Comparison of ENCODE assay signal across 15 mouse cellular contexts in the genomic region with DNA sequence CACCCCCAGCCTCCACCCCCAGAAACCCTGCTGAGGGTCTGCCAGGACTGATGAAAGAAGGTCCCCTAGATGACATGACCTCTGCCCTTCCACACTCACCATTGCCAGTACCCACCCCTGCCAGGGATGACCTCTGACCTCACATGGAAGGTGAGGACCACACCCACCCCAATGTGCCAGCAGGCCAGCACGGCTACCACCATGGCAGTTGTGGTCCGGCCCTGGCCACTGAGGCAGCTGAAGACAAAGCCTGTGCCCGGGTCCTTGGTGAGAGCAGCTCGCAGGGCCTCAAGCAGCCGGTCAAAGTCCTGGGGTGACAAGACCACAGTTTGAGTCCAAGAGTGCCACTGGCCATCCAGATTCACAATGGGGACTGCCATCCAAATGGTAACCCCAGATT. TPM values are rescaled to one million over a fixed set of nuclear protein-coding genes. Genes with fewer than 3 reads are reported as not detected.
"Had no signal": no experiment of that assay in that cellular context is flagged by ENCODE, and none has a peak within 500 bp of the region (broad histone marks: within the 10 kb centered on the region; RNA-seq: fewer than 3 reads in every experiment).

No protein-coding gene starts in this region.

- H3K9me3 ChIP-seq: liver, embryonic 15.5 days; lung, embryonic 15.5 days; megakaryocyte, embryonic 14.5 days; midbrain, embryonic 12.5 days; midbrain, embryonic 15.5 days; neural tube, embryonic 12.5 days; stomach, embryonic 15.5 days had no signal

- H3K27me3 ChIP-seq: liver, embryonic 15.5 days; lung, embryonic 15.5 days; midbrain, embryonic 12.5 days; midbrain, embryonic 15.5 days; neural tube, embryonic 12.5 days; stomach, embryonic 15.5 days had no signal

- H3K27ac ChIP-seq: liver, embryonic 15.5 days; lung, embryonic 15.5 days; macrophage; midbrain, embryonic 12.5 days; midbrain, embryonic 15.5 days; neural tube, embryonic 12.5 days; stomach, embryonic 15.5 days; stomach, postnatal 0 days had no signal

- H3K4me3 ChIP-seq: liver, embryonic 15.5 days; lung, embryonic 15.5 days; megakaryocyte, embryonic 14.5 days; midbrain, embryonic 12.5 days; midbrain, embryonic 15.5 days; neural tube, embryonic 12.5 days; stomach, embryonic 15.5 days had no signal

- H3K4me2 ChIP-seq: liver, embryonic 15.5 days; lung, embryonic 15.5 days; midbrain, embryonic 12.5 days; midbrain, embryonic 15.5 days; neural tube, embryonic 12.5 days; stomach, embryonic 15.5 days had no signal

- H3K36me3 ChIP-seq: liver, embryonic 15.5 days; midbrain, embryonic 12.5 days; midbrain, embryonic 15.5 days; neural tube, embryonic 12.5 days had no signal

- H3K9ac ChIP-seq: liver, embryonic 15.5 days; liver, postnatal 0 days; lung, embryonic 15.5 days; midbrain, embryonic 12.5 days; midbrain, embryonic 15.5 days; neural tube, embryonic 12.5 days; stomach, embryonic 15.5 days had no signal

RNA-seq across cellular contexts. Expression of a gene that starts 42.3 kb away (rescaled TPM):
- total RNA-seq: megakaryocyte progenitor cell, adult 5-6 weeks; neutrophil, adult 5-6 weeks had no signal

RNA-seq across cellular contexts. Expression of a gene that starts 43.4 kb away (rescaled TPM):
- total RNA-seq: megakaryocyte progenitor cell, adult 5-6 weeks; midbrain, postnatal 0 days had no signal
- polyA plus RNA-seq: lung, embryonic 15.5 days; macrophage; midbrain, embryonic 12.5 days; midbrain, postnatal 0 days; neural tube, embryonic 12.5 days; neural tube, embryonic 14.5 days; stomach, postnatal 0 days; testis, adult 2 months had no signal
